Mouse (Mus musculus) heart, embryonic 14.5 days (tissue): Measurements from ENCODE around the gene Slc18a2. TPM values are rescaled to one million over a fixed set of nuclear protein-coding genes. Genes with fewer than 3 reads are reported as not detected.

Experiments used
- ATAC-seq: fragments of 200-750 bp; cut with Nextera tagmentation; 2 replicates; pipeline ENCODE4 v1.8.0; 2017; ENCODE audit warnings: low read depth, moderate TSS enrichment; ENCODE audit not compliant: insufficient number of reproducible peaks, insufficient read depth, low FRiP score
- H3K27ac ChIP-seq, 2 experiments: fragments of 200-500 bp in 1 of 2; fragments of 300-500 bp in 1 of 2; sonication (generic) in 1 of 2; replicated peaks in 1 of 2; 2 replicates each; pipeline ENCODE4 v1.5.1; 2012 to 2014; ENCODE audit warnings: low read depth in 2 of 2, low read length in 2 of 2, control low read depth in 1 of 2, mild to moderate bottlenecking in 1 of 2, mixed read lengths in 1 of 2; ENCODE audit not compliant: control insufficient read depth in 1 of 2, insufficient read depth in 1 of 2
- H3K27me3 ChIP-seq: fragments of 300-500 bp; sonication (generic); 2 replicates; pipeline ENCODE4 v1.6.1; 2014; ENCODE audit warnings: mild to moderate bottlenecking, low read length, control low read depth; ENCODE audit not compliant: control insufficient read depth, insufficient read depth
- H3K36me3 ChIP-seq: fragments of 300-500 bp; sonication (generic); 2 replicates; pipeline ENCODE4 v1.6.1; 2014; ENCODE audit warnings: mild to moderate bottlenecking, control low read depth, low read length, mixed read lengths; ENCODE audit not compliant: control insufficient read depth, insufficient read depth
- H3K4me1 ChIP-seq, 2 experiments: fragments of 200-500 bp in 1 of 2; fragments of 300-500 bp in 1 of 2; sonication (generic) in 1 of 2; 2 replicates each; pipeline ENCODE4 v1.6.1; 2012 to 2014; ENCODE audit warnings: low read length in 2 of 2, control low read depth in 1 of 2, mixed read lengths in 1 of 2; ENCODE audit not compliant: control insufficient read depth in 2 of 2, insufficient read depth in 2 of 2
- H3K4me2 ChIP-seq: fragments of 300-500 bp; sonication (generic); 2 replicates; pipeline ENCODE4 v1.6.1; 2014; ENCODE audit warnings: mild to moderate bottlenecking, low read length
- H3K4me3 ChIP-seq, 2 experiments: fragments of 200-500 bp in 1 of 2; fragments of 300-500 bp in 1 of 2; sonication (generic) in 1 of 2; 2 replicates each; pipeline ENCODE4 v1.5.1; 2012 to 2014; ENCODE audit warnings: low read length in 2 of 2, mild to moderate bottlenecking in 2 of 2, control low read depth in 1 of 2, low read depth in 1 of 2, moderate library complexity in 1 of 2; ENCODE audit not compliant: control insufficient read depth in 1 of 2, insufficient read depth in 1 of 2
- H3K9ac ChIP-seq: fragments of 300-500 bp; sonication (generic); 2 replicates; pipeline ENCODE4 v1.6.1; 2014; ENCODE audit warnings: mild to moderate bottlenecking, low read length
- H3K9me3 ChIP-seq: fragments of 300-500 bp; sonication (generic); 2 replicates; pipeline ENCODE4 v1.6.1; 2016; ENCODE audit warnings: low read length, control low read depth; ENCODE audit not compliant: control insufficient read depth
- WGBS: fragments of 180-500 bp; shearing (Covaris S2); extraction: QIAGEN DNeasy Blood & Tissue Kit; methylation state at CpG from one replicate; pipeline ENCODE4 v1.1.7; 2014; 5-methylcytosine and 5-hydroxymethylcytosine counted together
- polyA plus RNA-seq: library from polyadenylated mRNA; unstranded; fragments of >200 nt; fragmentation: Nextera tagmentation; extraction: Ambion mirVana; gene quantifications from 2 replicates; pipeline ENCODE4 v1.2.1, GENCODE M21; 2014

Gene Slc18a2
- polyA plus RNA-seq, 1 experiment from 2014 or later: 13.2 TPM

- Histone ChIP-seq H3K9ac (no peak overlapping the region), H3K4me1 (no peaks in the 10 kb centered on the region), H3K4me3 (no peak overlapping the region), H3K27ac (no peak overlapping the region), H3K9me3 (no peaks in the 10 kb centered on the region), H3K27me3 (0 out of 2 replicates have a peak, but pooled peaks cover 9% of the 10 kb centered on the region), H3K4me2 (no peak overlapping the region), H3K36me3 (no peaks in the 10 kb centered on the region)
- no peak for ATAC-seq
- WGBS: 73% methylated on average over 6 of the region's 6 CpGs
Observed at GRCm38 (mm10) chr19:59236046-59236445, 24.6 kb upstream of the Slc18a2 start.

- no peak for ATAC-seq
- no peaks in the 10 kb centered on the region for H3K36me3 ChIP-seq
- WGBS: 77% methylated on average over 3 of the region's 3 CpGs
- no peak overlapping the region for H3K9ac ChIP-seq
- H3K27me3 ChIP-seq: 0 out of 2 replicates have a peak, but pooled peaks cover 9% of the 10 kb centered on the region
- H3K4me2 ChIP-seq: no peak overlapping the region
- no peaks in the 10 kb centered on the region for H3K4me1 ChIP-seq
- no peaks in the 10 kb centered on the region for H3K9me3 ChIP-seq
- H3K27ac ChIP-seq: no peak overlapping the region
- no peak overlapping the region for H3K4me3 ChIP-seq
Observed at GRCm38 (mm10) chr19:59238630-59239029, 22.1 kb upstream of the Slc18a2 start.

GRCm38 (mm10) chr19:59239124-59239817, 21.4 kb upstream of the Slc18a2 start:
- Histone ChIP-seq H3K9ac (no peak overlapping the region), H3K4me2 (no peak overlapping the region), H3K27me3 (0 out of 2 replicates have a peak, but pooled peaks cover 9% of the 10 kb centered on the region), H3K4me3 (no peak overlapping the region), H3K27ac (no peak overlapping the region), H3K36me3 (no peaks in the 10 kb centered on the region), H3K4me1 (no peaks in the 10 kb centered on the region), H3K9me3 (no peaks in the 10 kb centered on the region)
- WGBS: 19% methylated on average over 17 of the region's 17 CpGs
- no peak for ATAC-seq

GRCm38 (mm10) chr19:59241987-59242386, 18.7 kb upstream of the Slc18a2 start:
- Histone ChIP-seq H3K27ac (no peak overlapping the region), H3K9me3 (no peaks in the 10 kb centered on the region), H3K4me3 (no peak overlapping the region), H3K4me2 (no peak overlapping the region), H3K4me1 (no peaks in the 10 kb centered on the region), H3K36me3 (no peaks in the 10 kb centered on the region), H3K9ac (no peak overlapping the region), H3K27me3 (0 out of 2 replicates have a peak, but pooled peaks cover 9% of the 10 kb centered on the region)
- ATAC-seq: no peak
- 77% methylated on average over 4 of the region's 4 CpGs for WGBS

GRCm38 (mm10) chr19:59243057-59243456, 17.6 kb upstream of the Slc18a2 start:
- H3K9ac ChIP-seq: no peak overlapping the region
- no peak overlapping the region for H3K4me2 ChIP-seq
- ATAC-seq: no peak
- no peak overlapping the region for H3K4me3 ChIP-seq
- H3K36me3 ChIP-seq: no peaks in the 10 kb centered on the region
- WGBS: 76% methylated on average over 2 of the region's 2 CpGs
- H3K4me1 ChIP-seq: no peaks in the 10 kb centered on the region
- 0 out of 2 replicates have a peak, but pooled peaks cover 9% of the 10 kb centered on the region for H3K27me3 ChIP-seq
- H3K9me3 ChIP-seq: no peaks in the 10 kb centered on the region
- no peak overlapping the region for H3K27ac ChIP-seq

- no peak overlapping the region for H3K27ac ChIP-seq
- no peaks in the 10 kb centered on the region for H3K36me3 ChIP-seq
- ATAC-seq: no peak
- no peaks in the 10 kb centered on the region for H3K4me1 ChIP-seq
- H3K27me3 ChIP-seq: no peaks in the 10 kb centered on the region
- no peak overlapping the region for H3K4me2 ChIP-seq
- H3K4me3 ChIP-seq: no peak overlapping the region
- 88% methylated on average over 4 of the region's 4 CpGs for WGBS
- no peaks in the 10 kb centered on the region for H3K9me3 ChIP-seq
- no peak overlapping the region for H3K9ac ChIP-seq
Observed at GRCm38 (mm10) chr19:59248144-59248543, 12.6 kb upstream of the Slc18a2 start.

GRCm38 (mm10) chr19:59248553-59249286, 12.0 kb upstream of the Slc18a2 start:
- 67% methylated on average over 11 of the region's 11 CpGs for WGBS
- no peak overlapping the region for H3K9ac ChIP-seq
- ATAC-seq: no peak
- H3K4me3 ChIP-seq: no peak overlapping the region
- no peak overlapping the region for H3K27ac ChIP-seq
- H3K36me3 ChIP-seq: no peaks in the 10 kb centered on the region
- no peaks in the 10 kb centered on the region for H3K4me1 ChIP-seq
- no peaks in the 10 kb centered on the region for H3K27me3 ChIP-seq
- H3K9me3 ChIP-seq: no peaks in the 10 kb centered on the region
- no peak overlapping the region for H3K4me2 ChIP-seq
